Mouse (Mus musculus) telencephalon, adult 2 months (tissue): ENCODE results near the gene Atp1a2.
A peak's percentile ranks its signal among the peaks of the same experiment; 100 is the strongest.

ENCODE experiments used
- DNase-seq: peaks from one replicate; pipeline ENCODE4 v3.0.0-alpha.2; 2011; ENCODE audit warnings: low read depth, low spot score

Atp1a2 gene

GRCm38 (mm10) chr1:172305153-172305552 lies 7.3 kb upstream of the Atp1a2 start:
- DNase-seq: no peak

- DNase-seq: no peak
These were observed 6.6 kb upstream of the Atp1a2 start for GRCm38 (mm10) chr1:172304443-172304842.

GRCm38 (mm10) chr1:172302851-172303250 lies 5.0 kb upstream of the Atp1a2 start:
- DNase-seq: no peak

GRCm38 (mm10) chr1:172302311-172302710 lies 4.4 kb upstream of the Atp1a2 start:
- no peak for DNase-seq

GRCm38 (mm10) chr1:172301180-172301579 lies 3.3 kb upstream of the Atp1a2 start:
- DNase-seq: no peak

- DNase-seq: no peak
These were observed 2.4 kb upstream of the Atp1a2 start for GRCm38 (mm10) chr1:172300247-172300646.

GRCm38 (mm10) chr1:172299528-172299927 lies 1.7 kb upstream of the Atp1a2 start:
- no peak for DNase-seq

- DNase-seq: no peak
These were observed 901 bp downstream of the Atp1a2 start for GRCm38 (mm10) chr1:172296816-172297510.

GRCm38 (mm10) chr1:172295751-172296197 lies 2.1 kb downstream of the Atp1a2 start:
- DNase-seq: no peak

- DNase-seq: no peak
These were observed 4.4 kb downstream of the Atp1a2 start for GRCm38 (mm10) chr1:172293449-172293848.

GRCm38 (mm10) chr1:172292880-172293279 lies 5.0 kb downstream of the Atp1a2 start:
- no peak for DNase-seq

GRCm38 (mm10) chr1:172289617-172289946 lies 8.3 kb downstream of the Atp1a2 start:
- no peak for DNase-seq

- DNase-seq: no peak
These were observed 8.8 kb downstream of the Atp1a2 start for GRCm38 (mm10) chr1:172288900-172289616.

- no peak for DNase-seq
These were observed 11.1 kb downstream of the Atp1a2 start for GRCm38 (mm10) chr1:172286740-172287139.

- DNase-seq: no peak
These were observed 13.6 kb downstream of the Atp1a2 start for GRCm38 (mm10) chr1:172284221-172284620.

- DNase-seq: no peak
These were observed 14.8 kb downstream of the Atp1a2 start for GRCm38 (mm10) chr1:172283073-172283472.

GRCm38 (mm10) chr1:172281522-172282254 lies 16.2 kb downstream of the Atp1a2 start:
- DNase-seq: peak; percentile 60

GRCm38 (mm10) chr1:172279768-172280509 lies 17.9 kb downstream of the Atp1a2 start:
- DNase-seq: no peak

- no peak for DNase-seq
These were observed 19.5 kb downstream of the Atp1a2 start for GRCm38 (mm10) chr1:172278328-172278727.

GRCm38 (mm10) chr1:172277172-172277571 lies 20.7 kb downstream of the Atp1a2 start:
- DNase-seq: no peak

GRCm38 (mm10) chr1:172274547-172274946 lies 23.3 kb downstream of the Atp1a2 start:
- no peak for DNase-seq

GRCm38 (mm10) chr1:172274116-172274515 lies 23.7 kb downstream of the Atp1a2 start:
- DNase-seq: no peak
